Mouse (Mus musculus): ENCODE data around the gene Dusp18. TPM values are rescaled to one million over a fixed set of nuclear protein-coding genes. Genes with fewer than 3 reads are reported as not detected.
"Not testable (repeated sequence)": the region's sequence is repeated elsewhere in the genome, so short reads cannot be mapped to it uniquely, and the experiment has no call there.

The Dusp18 gene
- polyA plus RNA-seq, 1 experiment from 2014 or later: 18.9 TPM

- H3K4me1 ChIP-seq: peaks cover 3% of the 10 kb centered on the region; the same call in 1 of the 2 replicates
- 79% methylated on average over 3 of the region's 3 CpGs for WGBS
- no peak for DNase-seq (ENCODE audit: low spot score)
Measured at GRCm38 (mm10) chr11:3902516-3902915, 7.5 kb downstream of the Dusp18 start.

GRCm38 (mm10) chr11:3903046-3903445 lies 8.0 kb downstream of the Dusp18 start:
- H3K36me3 ChIP-seq: peaks cover 41% of the 10 kb centered on the region
- 88% methylated on average over 5 of the region's 5 CpGs for WGBS
- H3K27ac ChIP-seq (replicated peaks): no peak overlapping the region
- no peaks in the 10 kb centered on the region for H3K9me3 ChIP-seq (replicated peaks)
- H3K4me1 ChIP-seq: peaks cover 6% of the 10 kb centered on the region; the same call in 1 of the 2 replicates
- H3K4me3 ChIP-seq: no peak overlapping the region
- DNase-seq (ENCODE audit: low spot score): no peak
- no peaks in the 10 kb centered on the region for H3K27me3 ChIP-seq (ENCODE audit: low read depth, poor library complexity, severe bottlenecking)

More at GRCm38 (mm10) chr11:3902516-3902915, 7.5 kb downstream of the Dusp18 start:
- Histone ChIP-seq H3K9me3 (replicated peaks) (no peaks in the 10 kb centered on the region), H3K4me3 (no peak overlapping the region), H3K27ac (replicated peaks) (no peak overlapping the region), H3K27me3 (ENCODE audit: low read depth, poor library complexity, severe bottlenecking) (no peaks in the 10 kb centered on the region), H3K36me3 (peaks cover 45% of the 10 kb centered on the region)

GRCm38 (mm10) chr11:3904673-3905072 lies 9.6 kb downstream of the Dusp18 start:
- H3K4me3 ChIP-seq: no peak overlapping the region
- H3K4me1 ChIP-seq: 0 out of 2 replicates have a peak, but pooled peaks cover 11% of the 10 kb centered on the region
- no peak overlapping the region for H3K27ac ChIP-seq (replicated peaks)
- 84% methylated on average over 6 of the region's 6 CpGs for WGBS
- no peak for DNase-seq (ENCODE audit: low spot score)
- H3K27me3 ChIP-seq (ENCODE audit: low read depth, poor library complexity, severe bottlenecking): no peaks in the 10 kb centered on the region
- no peaks in the 10 kb centered on the region for H3K9me3 ChIP-seq (replicated peaks)
- peaks cover 25% of the 10 kb centered on the region; the same call in 1 of the 2 replicates for H3K36me3 ChIP-seq

- H3K36me3 ChIP-seq: peaks cover 20% of the 10 kb centered on the region; the same call in 1 of the 2 replicates
- DNase-seq (ENCODE audit: low spot score): no peak
- 88% methylated on average over 1 of the region's 1 CpGs for WGBS
- H3K27ac ChIP-seq (replicated peaks): no peak overlapping the region
- H3K4me3 ChIP-seq: no peak overlapping the region
- no peaks in the 10 kb centered on the region for H3K9me3 ChIP-seq (replicated peaks)
- no peaks in the 10 kb centered on the region for H3K27me3 ChIP-seq (ENCODE audit: low read depth, poor library complexity, severe bottlenecking)
- peaks cover 18% of the 10 kb centered on the region for H3K4me1 ChIP-seq
Measured at GRCm38 (mm10) chr11:3905446-3905845, 10.4 kb downstream of the Dusp18 start.

DNA sequence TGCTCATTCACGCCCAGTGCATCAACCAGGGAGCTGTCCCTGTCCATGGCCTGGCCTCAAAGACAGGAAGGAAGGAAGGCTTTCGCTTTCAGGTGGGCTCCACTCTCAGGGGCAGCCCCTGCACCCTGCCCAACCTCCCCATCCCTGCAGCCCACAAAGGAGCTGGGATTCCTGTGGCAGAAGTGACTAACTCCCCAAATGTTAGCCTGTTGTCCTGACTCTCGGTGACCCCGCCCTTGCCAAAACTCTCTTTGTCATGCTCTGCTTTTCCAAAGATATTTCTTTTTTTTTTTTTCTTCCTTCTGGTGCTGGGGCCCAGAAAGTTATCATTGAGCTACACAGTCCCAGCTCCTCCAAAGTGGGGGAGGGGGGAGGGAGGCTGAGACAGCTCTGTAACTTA lies 14.2 kb downstream of the Dusp18 start:
- 90% methylated on average over 4 of the region's 4 CpGs for WGBS
- Histone ChIP-seq H3K4me1 (peaks cover 54% of the 10 kb centered on the region), H3K27ac (replicated peaks) (no peak overlapping the region), H3K27me3 (ENCODE audit: low read depth, poor library complexity, severe bottlenecking) (peaks cover 22% of the 10 kb centered on the region), H3K36me3 (peaks cover 20% of the 10 kb centered on the region; the same call in 1 of the 2 replicates), H3K9me3 (replicated peaks) (no peaks in the 10 kb centered on the region), H3K4me3 (no peak overlapping the region)
- DNase-seq (ENCODE audit: low spot score): no peak

- Histone ChIP-seq H3K4me1 (peaks cover 56% of the 10 kb centered on the region), H3K4me3 (no peak overlapping the region)
Measured at GRCm38 (mm10) chr11:3910513-3911310, 15.7 kb downstream of the Dusp18 start.

DNA sequence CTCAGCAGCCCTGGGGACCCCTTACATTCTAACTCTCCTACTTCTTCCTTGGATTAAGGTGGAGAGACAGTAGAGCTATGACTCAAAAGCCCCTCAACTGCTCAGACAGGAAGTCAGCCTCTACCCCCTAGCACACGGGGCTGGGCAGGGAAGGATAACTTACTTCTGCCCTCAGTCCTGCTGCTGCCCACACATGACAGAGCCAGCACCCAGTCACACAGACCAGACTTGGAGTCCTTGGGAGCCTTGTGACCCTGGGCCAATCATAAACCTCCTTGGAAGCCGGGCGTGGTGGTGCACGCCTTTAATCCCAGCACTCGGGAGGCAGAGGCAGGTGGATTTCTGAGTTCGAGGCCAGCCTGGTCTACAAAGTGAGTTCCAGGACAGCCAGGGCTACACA lies 16.4 kb downstream of the Dusp18 start:
- H3K27me3 ChIP-seq (ENCODE audit: low read depth, poor library complexity, severe bottlenecking): peaks cover 22% of the 10 kb centered on the region
- peaks cover 11% of the 10 kb centered on the region; the same call in 1 of the 2 replicates for H3K36me3 ChIP-seq
- WGBS: 92% methylated on average over 6 of the region's 6 CpGs
- not testable (repeated sequence) for H3K4me3 ChIP-seq; H3K27ac ChIP-seq (replicated peaks); H3K9me3 ChIP-seq (replicated peaks); DNase-seq (ENCODE audit: low spot score)
- H3K4me1 ChIP-seq: peaks cover 56% of the 10 kb centered on the region

More at GRCm38 (mm10) chr11:3910513-3911310, 15.7 kb downstream of the Dusp18 start:
- no peak overlapping the region for H3K27ac ChIP-seq (replicated peaks)
- 68% methylated on average over 5 of the region's 5 CpGs for WGBS
- H3K9me3 ChIP-seq (replicated peaks): no peaks in the 10 kb centered on the region
- no peak for DNase-seq (ENCODE audit: low spot score)
- H3K36me3 ChIP-seq: peaks cover 13% of the 10 kb centered on the region; the same call in 1 of the 2 replicates
- H3K27me3 ChIP-seq (ENCODE audit: low read depth, poor library complexity, severe bottlenecking): peaks cover 22% of the 10 kb centered on the region

DNA sequence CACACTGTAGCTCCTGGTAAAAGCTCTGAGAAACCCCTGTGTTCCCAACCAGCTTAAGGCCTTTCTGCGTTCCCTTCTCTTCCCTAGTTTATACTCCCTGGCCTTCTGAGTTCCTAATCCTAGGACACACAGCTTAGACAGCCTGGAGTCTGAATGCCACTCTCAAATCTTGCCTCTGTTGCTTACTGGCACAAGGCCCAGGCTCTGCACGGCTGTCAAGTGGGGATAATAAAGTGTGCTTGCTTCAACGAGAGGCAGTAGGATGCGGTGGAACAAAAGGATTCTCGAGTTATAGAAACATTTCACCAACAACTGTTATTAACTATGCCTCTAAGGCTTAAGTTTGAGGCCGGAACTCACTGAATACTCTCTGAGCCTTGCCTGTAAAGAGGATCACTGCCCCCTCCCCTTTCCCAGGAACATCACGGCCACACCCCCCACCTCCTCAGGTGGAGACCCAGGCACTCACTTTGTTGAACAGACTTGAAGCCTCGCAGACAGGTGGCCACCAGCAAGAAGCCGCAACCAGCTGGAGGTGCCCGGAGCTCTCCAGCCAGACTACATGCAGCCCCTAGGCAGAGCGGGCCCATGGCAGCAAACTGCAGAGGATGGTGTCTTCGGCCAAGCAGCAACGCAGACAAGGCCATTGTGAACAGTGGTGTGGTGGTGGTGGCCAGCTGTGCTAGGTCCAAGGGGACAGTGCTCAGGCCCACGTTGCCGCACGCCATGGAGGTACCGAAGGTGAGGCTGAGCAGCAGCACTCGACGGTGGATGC lies 17.2 kb downstream of the Dusp18 start:
- Histone ChIP-seq H3K27ac (replicated peaks) (peak overlapping the region; percentile 83), H3K4me3 (peak overlapping the region; percentile 76), H3K36me3 (0 out of 2 replicates have a peak, but pooled peaks cover 3% of the 10 kb centered on the region), H3K27me3 (ENCODE audit: low read depth, poor library complexity, severe bottlenecking) (peaks cover 22% of the 10 kb centered on the region), H3K9me3 (replicated peaks) (no peaks in the 10 kb centered on the region), H3K4me1 (peaks cover 56% of the 10 kb centered on the region)
- 25% methylated on average over 19 of the region's 19 CpGs for WGBS
- DNase-seq (ENCODE audit: low spot score): no peak

- peak; percentile 48 for DNase-seq (ENCODE audit: low spot score)
- H3K4me1 ChIP-seq: peaks cover 55% of the 10 kb centered on the region
- H3K27ac ChIP-seq (replicated peaks): peak overlapping the region; percentile 83
- H3K36me3 ChIP-seq: no peaks in the 10 kb centered on the region
- H3K9me3 ChIP-seq (replicated peaks): no peaks in the 10 kb centered on the region
- H3K4me3 ChIP-seq: peak overlapping the region; percentile 76
- H3K27me3 ChIP-seq (ENCODE audit: low read depth, poor library complexity, severe bottlenecking): peaks cover 22% of the 10 kb centered on the region
- 4% methylated on average over 16 of the region's 16 CpGs for whole genome bisulfite sequencing
Measured at GRCm38 (mm10) chr11:3912875-3913271, 17.8 kb downstream of the Dusp18 start.

DNA sequence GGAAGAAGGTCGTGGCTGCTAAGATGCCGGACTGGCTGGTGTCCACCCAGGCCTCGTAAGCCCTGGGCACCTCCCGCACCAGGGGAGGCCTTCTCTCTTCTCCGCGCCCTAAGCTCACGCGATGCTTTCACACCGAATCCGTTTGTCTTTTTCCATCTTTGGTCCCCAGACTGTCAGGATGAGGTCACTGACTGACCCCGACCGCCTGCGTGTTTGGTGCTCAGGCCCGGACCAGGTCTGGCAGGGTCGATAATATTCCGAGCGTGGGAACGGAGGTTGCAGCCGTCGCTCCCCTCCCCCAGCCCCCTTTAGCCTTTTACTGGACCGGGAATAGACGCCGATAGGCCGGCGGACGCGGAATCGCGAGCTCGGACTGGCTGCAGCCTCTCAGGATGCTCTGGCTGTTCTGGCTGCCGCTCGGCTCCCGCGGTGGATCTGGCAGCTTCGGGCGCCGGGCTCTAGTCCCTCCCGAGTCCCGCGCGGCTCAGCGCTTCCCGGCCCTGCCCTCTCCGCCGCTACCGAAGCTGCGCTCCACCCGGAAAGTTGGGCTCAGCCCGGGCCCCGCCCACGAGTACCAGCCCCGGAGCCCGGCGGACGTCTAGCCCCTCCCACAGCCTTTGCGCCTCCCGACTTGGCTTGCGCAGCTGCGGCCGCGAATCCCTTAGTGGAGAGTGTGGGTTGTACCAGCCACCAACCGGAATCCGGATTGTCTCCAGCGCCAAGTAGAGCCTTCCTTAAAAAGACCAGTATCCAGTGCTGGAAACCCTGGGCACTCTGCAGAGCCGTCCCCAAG lies 18.5 kb downstream of the Dusp18 start:
- peaks cover 22% of the 10 kb centered on the region for H3K27me3 ChIP-seq (ENCODE audit: low read depth, poor library complexity, severe bottlenecking)
- DNase-seq (ENCODE audit: low spot score): peak; percentile 88

DNA sequence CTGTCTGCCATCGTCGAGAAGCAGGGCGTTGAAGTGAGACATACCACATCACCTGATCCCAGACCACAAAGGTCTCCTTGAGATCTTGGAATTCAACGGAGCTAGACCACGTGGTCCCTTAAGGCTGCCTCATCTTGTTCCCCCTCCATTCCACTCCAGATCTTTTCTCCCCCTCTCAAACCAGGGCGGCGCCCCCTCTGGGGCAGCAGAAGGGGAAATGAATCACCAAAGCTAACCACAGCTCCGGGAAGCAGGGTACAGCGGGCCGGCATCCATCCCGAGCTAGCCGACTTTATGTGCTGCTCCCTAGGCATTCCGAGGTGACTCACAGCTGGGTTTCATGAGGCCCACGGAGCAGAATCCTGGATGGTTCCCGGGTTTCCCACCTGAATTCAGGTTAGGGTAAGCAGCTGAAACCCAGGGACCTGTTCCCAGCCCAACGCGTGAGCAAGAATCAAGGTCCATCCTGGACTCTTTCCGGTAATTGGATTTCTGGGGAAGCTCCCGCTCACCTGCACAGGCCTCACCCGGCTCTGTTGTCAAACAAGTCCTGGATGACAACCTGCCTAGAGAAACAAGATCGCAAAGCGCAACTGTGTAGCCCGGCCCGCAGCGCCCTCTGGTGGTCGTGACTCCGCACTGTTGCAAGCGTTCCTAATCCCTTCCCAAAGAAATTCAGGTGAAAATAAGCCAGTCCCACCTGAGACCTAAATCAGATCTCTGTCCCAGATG lies 19.2 kb downstream of the Dusp18 start, which contains the start of gene Slc35e4:
Gene Slc35e4, minus strand, starts transcription at position 556 of the 732 bp plus-strand sequence.
- under 1% methylated on average over 28 of the region's 28 CpGs for WGBS
- peak; percentile 85 for DNase-seq (ENCODE audit: low spot score)
- Histone ChIP-seq H3K4me1 (peaks cover 45% of the 10 kb centered on the region), H3K9me3 (replicated peaks) (no peaks in the 10 kb centered on the region), H3K4me3 (peak within 1 kb of the TSS; percentile 76), H3K27ac (replicated peaks) (peak within 1 kb of the TSS; percentile 83), H3K27me3 (ENCODE audit: low read depth, poor library complexity, severe bottlenecking) (peaks cover 22% of the 10 kb centered on the region), H3K36me3 (no peaks in the 10 kb centered on the region)

More for the DNA sequence above, 18.5 kb downstream of the Dusp18 start:
- no peaks in the 10 kb centered on the region for H3K9me3 ChIP-seq (replicated peaks)
- no peaks in the 10 kb centered on the region for H3K36me3 ChIP-seq
- H3K4me1 ChIP-seq: peaks cover 48% of the 10 kb centered on the region
- WGBS: under 1% methylated on average over 65 of the region's 65 CpGs
- H3K27ac ChIP-seq (replicated peaks): peak overlapping the region; percentile 83
- H3K4me3 ChIP-seq: peak overlapping the region; percentile 76

Data from midbrain, embryonic 10.5 days (tissue).